ENCODE assay signal across 10 mouse cellular contexts in the genomic region with DNA sequence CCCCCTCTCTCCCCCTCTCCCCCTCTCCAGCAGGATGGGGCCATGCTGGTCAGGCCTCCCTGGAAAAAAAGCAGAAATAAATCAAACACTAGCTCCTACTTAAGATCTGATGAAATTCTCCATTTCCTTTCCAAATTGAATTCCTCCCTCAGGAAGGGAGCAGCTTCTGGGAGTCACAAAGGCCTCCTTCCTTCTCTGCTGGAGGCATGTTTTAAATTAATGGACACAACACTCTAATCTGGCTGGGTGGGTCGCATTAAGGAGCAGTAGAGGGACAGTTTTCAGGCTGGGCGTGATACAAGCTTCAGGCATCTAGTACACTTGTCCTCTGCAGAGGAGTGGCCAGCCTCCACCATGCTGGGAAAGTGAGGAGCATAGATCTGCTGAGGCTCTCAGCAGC.
DNase-seq lines count a peak whose midpoint lies in the region; ATAC-seq and TF ChIP-seq lines count a peak whose summit lies in the region.
"Had no signal": no experiment of that assay in that cellular context is flagged by ENCODE, and none has a peak within 500 bp of the region (broad histone marks: within the 10 kb centered on the region; RNA-seq: fewer than 3 reads in every experiment).

No protein-coding gene starts in this region.

- H3K4me1 ChIP-seq in heart, embryonic 16.5 days (ENCODE audit: control insufficient read depth, insufficient read depth, low read length) = 0 out of 2 replicates have a peak, but pooled peaks cover 3% of the 10 kb centered on the region
- H3K4me1 ChIP-seq in embryonic facial prominence, embryonic 11.5 days (ENCODE audit: control insufficient read depth, insufficient read depth, low read length) = no peaks in the 10 kb centered on the region
- peaks cover 11% of the 10 kb centered on the region; the same call in 1 of the 2 replicates for H3K4me1 ChIP-seq in kidney, adult 2 months (ENCODE audit: control insufficient read depth, insufficient read depth, low read length)
- peaks cover 12% of the 10 kb centered on the region for H3K4me1 ChIP-seq in lung, embryonic 14.5 days (ENCODE audit: insufficient read depth)

- no peaks in the 10 kb centered on the region for H3K27me3 ChIP-seq in heart, embryonic 16.5 days (ENCODE audit: control insufficient read depth, insufficient read depth, low read length)
- H3K27me3 ChIP-seq in embryonic facial prominence, embryonic 11.5 days (ENCODE audit: control insufficient read depth, insufficient read depth, low read length) = no peaks in the 10 kb centered on the region
- no peaks in the 10 kb centered on the region for H3K27me3 ChIP-seq in kidney, adult 2 months (replicated peaks; ENCODE audit: control insufficient read depth, insufficient read depth, low read length)
- H3K27me3 ChIP-seq in lung, embryonic 14.5 days (ENCODE audit: insufficient read depth, low read length) = no peaks in the 10 kb centered on the region

- no peak overlapping the region for H3K4me3 ChIP-seq in heart, embryonic 16.5 days (ENCODE audit: low read length)
- no peak overlapping the region for H3K4me3 ChIP-seq in embryonic facial prominence, embryonic 11.5 days (ENCODE audit: low read depth, low read length)
- no peak overlapping the region for H3K4me3 ChIP-seq in kidney, adult 2 months (ENCODE audit: insufficient read depth, low read depth, low read length)
- no peak overlapping the region for H3K4me3 ChIP-seq in lung, embryonic 14.5 days (ENCODE audit: low read depth, low read length)

- no peak for DNase-seq in heart, postnatal 36 days
- peak; percentile 21 for DNase-seq in embryonic facial prominence, embryonic 11.5 days (ENCODE audit: low spot score)
- peak; percentile 83 for DNase-seq in kidney, adult 2 months
- peak; percentile 46 for DNase-seq in lung, embryonic 14.5 days
- no peak for DNase-seq in cerebellum, adult 8-10 months
- no peak for DNase-seq in thymus, postnatal 10 days (ENCODE audit: low spot score in 2 of 2)
- DNase-seq: cerebellum, postnatal 25 days; thymus, adult 18-20 months had no signal

- H3K27ac ChIP-seq in heart, embryonic 16.5 days (ENCODE audit: low read length) = peak overlapping the region; percentile 3; the same call in 1 of the 2 replicates
- H3K27ac ChIP-seq in embryonic facial prominence, embryonic 11.5 days (replicated peaks; ENCODE audit: low read depth, low read length) = no peak overlapping the region; the same call in 1 of the 2 replicates
- peak overlapping the region; percentile 53 for H3K27ac ChIP-seq in kidney, adult 2 months (ENCODE audit: insufficient read depth, low read depth, low read length)
- H3K27ac ChIP-seq in lung, embryonic 14.5 days (ENCODE audit: low read depth) = peak overlapping the region; percentile 58; the same call in 1 of the 2 replicates

- no peaks in the 10 kb centered on the region for H3K9me3 ChIP-seq in heart, embryonic 16.5 days (replicated peaks; ENCODE audit: control insufficient read depth, low read length)
- no peaks in the 10 kb centered on the region for H3K9me3 ChIP-seq in embryonic facial prominence, embryonic 11.5 days (replicated peaks; ENCODE audit: control insufficient read depth, low read length)
- no peaks in the 10 kb centered on the region for H3K9me3 ChIP-seq in lung, embryonic 14.5 days (ENCODE audit: low read depth, low read length)

- H3K4me2 ChIP-seq in heart, embryonic 16.5 days (ENCODE audit: low read depth, low read length) = no peak overlapping the region
- no peak overlapping the region for H3K4me2 ChIP-seq in embryonic facial prominence, embryonic 11.5 days (ENCODE audit: low read depth, low read length)
- H3K4me2 ChIP-seq in lung, embryonic 14.5 days = no peak overlapping the region

- no peak for TF ChIP-seq CTCF in kidney, adult 2 months (conservative IDR thresholded peaks at IDR 0.05; ENCODE audit: insufficient read depth, insufficient read length, low read depth, low read length)
- TF ChIP-seq CTCF in lung, embryonic 14.5 days (IDR thresholded peaks at IDR 0.05; ENCODE audit: low read depth) = no peak

- TF ChIP-seq POLR2A in kidney, adult 2 months (IDR thresholded peaks at IDR 0.05; ENCODE audit: low read depth, low read length) = no peak

- no peak; the same call in 1 of the 2 replicates for ATAC-seq in heart, embryonic 16.5 days (replicated peaks; ENCODE audit: extremely low read depth, insufficient read depth, low FRiP score)
- ATAC-seq in embryonic facial prominence, embryonic 11.5 days (replicated peaks; ENCODE audit: insufficient number of reproducible peaks, low FRiP score, low TSS enrichment, low read depth) = no peak
- ATAC-seq in lung, embryonic 14.5 days (ENCODE audit: insufficient read depth) = peak; percentile 57
- no peak for ATAC-seq in activated CD4-positive, CD25-positive, alpha-beta regulatory T cell, adult 4 months

- 60% methylated on average over 2 of the region's 2 CpGs for WGBS in heart, embryonic 16.5 days
- 21% methylated on average over 2 of the region's 2 CpGs for WGBS in embryonic facial prominence, embryonic 11.5 days
- WGBS in kidney, adult 2 months = 46% methylated on average over 2 of the region's 2 CpGs
- 33% methylated on average over 2 of the region's 2 CpGs for whole genome bisulfite sequencing in lung, embryonic 14.5 days

- H3K9ac ChIP-seq in heart, embryonic 16.5 days (ENCODE audit: low read length) = no peak overlapping the region
- no peak overlapping the region for H3K9ac ChIP-seq in embryonic facial prominence, embryonic 11.5 days (replicated peaks; ENCODE audit: low read length)
- no peak overlapping the region for H3K9ac ChIP-seq in lung, embryonic 14.5 days

- no peaks in the 10 kb centered on the region for H3K36me3 ChIP-seq in heart, embryonic 16.5 days (ENCODE audit: control insufficient read depth, insufficient read depth)
- H3K36me3 ChIP-seq in embryonic facial prominence, embryonic 11.5 days (replicated peaks; ENCODE audit: control insufficient read depth, insufficient read depth, low read depth, low read length) = no peaks in the 10 kb centered on the region
- H3K36me3 ChIP-seq in kidney, adult 2 months (ENCODE audit: control insufficient read depth, insufficient read depth, low read length) = no peaks in the 10 kb centered on the region
- no peaks in the 10 kb centered on the region for H3K36me3 ChIP-seq in lung, embryonic 14.5 days (ENCODE audit: insufficient read depth)

- intact Hi-C loops in heart, postnatal 36 days (cut with DNase I) = no loop called here

Comparison
In these comparisons a context has a peak if more than half of its experiments do, and no peak if none do; other contexts are left out.
1. DNase-seq: peak in embryonic facial prominence, embryonic 11.5 days (single experiment), kidney, adult 2 months (single experiment) and lung, embryonic 14.5 days (single experiment); none in heart, postnatal 36 days (0 of 2), cerebellum, adult 8-10 months (single experiment) and thymus, postnatal 10 days (0 of 2).